Mouse (Mus musculus) ES-E14 (cell line): ENCODE measurements around the gene Gm5105. TPM values are rescaled to one million over a fixed set of nuclear protein-coding genes. Genes with fewer than 3 reads are reported as not detected.

Experiments
- DNase-seq: peaks from one replicate; pipeline ENCODE4 v3.0.0-alpha.2; 2013; ENCODE audit warnings: low read depth, low spot score
- H3K27ac ChIP-seq: 2 replicates; pipeline ENCODE4 v1.5.1; 2012; ENCODE audit warnings: low read depth, mild to moderate bottlenecking, low read length, moderate library complexity, mixed read lengths; ENCODE audit not compliant: poor library complexity, insufficient read depth, severe bottlenecking
- H3K36me3 ChIP-seq: 2 replicates; pipeline ENCODE4 v1.6.1; 2012; ENCODE audit warnings: mild to moderate bottlenecking, low read length, moderate library complexity, mixed read lengths; ENCODE audit not compliant: control insufficient read depth, poor library complexity, insufficient read depth, severe bottlenecking
- H3K4me1 ChIP-seq, 2 experiments: fragments of 150-350 bp in 1 of 2; sonication (generic) in 1 of 2; 2 replicates each; pipeline ENCODE4 v1.6.1; 2012; ENCODE audit warnings: low read length in 2 of 2, mild to moderate bottlenecking in 1 of 2, mixed read lengths in 1 of 2; ENCODE audit not compliant: control insufficient read depth in 2 of 2, insufficient read depth in 2 of 2, poor library complexity in 1 of 2
- H3K4me3 ChIP-seq, 2 experiments: fragments of 150-350 bp in 1 of 2; sonication (generic) in 1 of 2; 2 replicates each; pipeline ENCODE4 v1.5.1; 2012; ENCODE audit warnings: low read length in 2 of 2, low read depth in 1 of 2, mild to moderate bottlenecking in 1 of 2, mixed read lengths in 1 of 2; ENCODE audit not compliant: insufficient read depth in 1 of 2, poor library complexity in 1 of 2, severe bottlenecking in 1 of 2
- H3K9ac ChIP-seq: 2 replicates; pipeline ENCODE4 v1.6.1; 2012; ENCODE audit warnings: low read depth, mild to moderate bottlenecking, low read length, mixed read lengths; ENCODE audit not compliant: poor library complexity, insufficient read depth, severe bottlenecking
- H3K9me3 ChIP-seq: fragments of 150-350 bp; sonication (generic); 2 replicates; pipeline ENCODE4 v1.6.1; 2012; ENCODE audit warnings: low read depth, mild to moderate bottlenecking, low read length; ENCODE audit not compliant: control insufficient read depth, insufficient read depth
- CHD2 ChIP-seq: IDR thresholded peaks from 2 replicates; pipeline ENCODE4 v1.6.1; 2014; ENCODE audit warnings: mild to moderate bottlenecking, low read depth, low read length, inconsistent platforms
- HCFC1 ChIP-seq: IDR thresholded peaks from 2 replicates; pipeline ENCODE4 v1.6.1; 2012; ENCODE audit warnings: low read length, inconsistent platforms, borderline replicate concordance; ENCODE audit not compliant: insufficient read depth
- MAFK ChIP-seq: IDR thresholded peaks from 2 replicates; pipeline ENCODE4 v1.6.1; 2014; ENCODE audit warnings: mild to moderate bottlenecking, low read depth, low read length, inconsistent platforms; ENCODE audit not compliant: insufficient read depth
- ZC3H11A ChIP-seq: IDR thresholded peaks from 2 replicates; pipeline ENCODE4 v1.6.1; 2012; ENCODE audit warnings: low read depth, mild to moderate bottlenecking, inconsistent platforms, low read length, borderline replicate concordance
- ZNF384 ChIP-seq: IDR thresholded peaks from 2 replicates; pipeline ENCODE4 v1.6.1; 2012; ENCODE audit warnings: low read depth, low read length, inconsistent platforms
- in situ Hi-C, 2 experiments: fragments of 600-800 bp; cut with MboI; formaldehyde crosslinking; loops; one replicate each; pipeline ENCODE4 v1.15.1; 2025; ENCODE audit warnings: low sequenced_read_pairs in 2 of 2, inconsistent platforms in 1 of 2; ENCODE audit not compliant: unreplicated experiment in 2 of 2
- total RNA-seq: library from RNA; depleted of rRNA; stranded (reverse); fragments of 300-350 nt; gene quantifications from 2 replicates; pipeline ENCODE4 v1.2.3, GENCODE M21; 2012

Gm5105 gene
- total RNA-seq, 1 experiment = not detected

- Histone ChIP-seq H3K9ac (no peak overlapping the region), H3K27ac (no peak overlapping the region), H3K4me3 (no peak overlapping the region), H3K4me1 (peaks cover 0 to 1% of the 10 kb centered on the region in 2 experiments; a peak in 1 of 4 replicates), H3K36me3 (no peaks in the 10 kb centered on the region), H3K9me3 (no peaks in the 10 kb centered on the region)
- no peak for DNase-seq
- TF ChIP-seq ZC3H11A (no peak), HCFC1 (no peak), CHD2 (no peak), MAFK (no peak), ZNF384 (no peak)
- in situ Hi-C loops = no loop called here
Observed at GRCm38 (mm10) chr3:138068103-138068502, 915 bp upstream of the Gm5105 start.

- H3K27ac ChIP-seq = no peak overlapping the region
- DNase-seq = no peak
- H3K9ac ChIP-seq = no peak overlapping the region
- peaks cover 0 to 1% of the 10 kb centered on the region in 2 experiments; a peak in 1 of 4 replicates for H3K4me1 ChIP-seq
- H3K36me3 ChIP-seq = no peaks in the 10 kb centered on the region
- in situ Hi-C loops = no loop called here
- no peaks in the 10 kb centered on the region for H3K9me3 ChIP-seq
- no peak for TF ChIP-seq MAFK
- no peak for TF ChIP-seq HCFC1
- TF ChIP-seq ZC3H11A = no peak
- TF ChIP-seq ZNF384 = no peak
- TF ChIP-seq CHD2 = no peak
- H3K4me3 ChIP-seq = no peak overlapping the region
Observed at GRCm38 (mm10) chr3:138066348-138066856, 786 bp downstream of the Gm5105 start.

DNA sequence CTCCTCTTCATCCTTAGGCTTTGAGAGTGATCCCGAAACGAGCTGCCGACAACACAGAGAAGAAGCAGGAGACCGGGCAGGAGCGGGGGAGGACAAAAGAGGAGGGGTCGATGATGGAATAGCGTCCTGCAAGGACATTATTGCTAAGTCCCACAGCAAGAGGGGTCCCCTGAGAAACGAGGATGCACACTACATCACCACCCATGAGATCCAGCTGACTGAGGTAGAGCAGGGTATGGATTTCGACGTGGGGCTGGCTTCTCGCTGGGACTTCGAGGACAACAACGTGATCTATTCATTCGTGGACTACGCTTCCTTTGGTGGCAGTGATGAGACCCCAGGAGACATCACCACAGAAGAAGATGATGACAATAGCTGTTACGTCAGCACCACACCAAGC lies 1.3 kb downstream of the Gm5105 start:
- in situ Hi-C loops = no loop called here
- H3K4me1 ChIP-seq = no peaks in the 10 kb centered on the region; a peak in 1 of 4 replicates
- H3K9ac ChIP-seq = no peak overlapping the region
- no peak for DNase-seq
- no peak overlapping the region for H3K4me3 ChIP-seq
- TF ChIP-seq MAFK (no peak), HCFC1 (no peak), CHD2 (no peak), ZNF384 (no peak), ZC3H11A (no peak)
- H3K9me3 ChIP-seq = no peaks in the 10 kb centered on the region
- no peak overlapping the region for H3K27ac ChIP-seq
- no peaks in the 10 kb centered on the region for H3K36me3 ChIP-seq

GRCm38 (mm10) chr3:138064732-138065645 lies 2.2 kb downstream of the Gm5105 start, which contains the start of gene 1110002E22Rik:
1110002E22Rik (plus strand) TSS chr3:138065052.
- Histone ChIP-seq H3K4me3 (peak within 1 kb of the TSS; percentile 9 to 36; a peak in 2 of 4 replicates), H3K9me3 (no peaks in the 10 kb centered on the region), H3K9ac (no peak within 1 kb of the TSS), H3K36me3 (no peaks in the 10 kb centered on the region), H3K27ac (no peak within 1 kb of the TSS), H3K4me1 (no peaks in the 10 kb centered on the region; a peak in 1 of 4 replicates)
- no peak for DNase-seq
- TF ChIP-seq ZC3H11A = no peak
- TF ChIP-seq CHD2 = no peak
- no peak for TF ChIP-seq HCFC1
- no peak for TF ChIP-seq MAFK
- no peak for TF ChIP-seq ZNF384
- in situ Hi-C loops = no loop called here
